Mouse (Mus musculus) limb, embryonic 10.5 days (tissue): ENCODE data around the gene Abhd14b. TPM values are rescaled to one million over a fixed set of nuclear protein-coding genes. Genes with fewer than 3 reads are reported as not detected.
"Not testable (repeated sequence)": the region's sequence is repeated elsewhere in the genome, so short reads cannot be mapped to it uniquely, and the experiment has no call there.

Experiments used
- DNase-seq: peaks from one replicate; pipeline ENCODE4 v3.0.0-alpha.2; 2017; ENCODE audit warnings: low spot score
- H3K27ac ChIP-seq: fragments of 300-500 bp; sonication (generic); 2 replicates; pipeline ENCODE4 v1.5.1; 2016; ENCODE audit warnings: mild to moderate bottlenecking
- H3K27me3 ChIP-seq: fragments of 300-500 bp; sonication (generic); 2 replicates; pipeline ENCODE4 v1.6.1; 2016; ENCODE audit warnings: low read depth, mild to moderate bottlenecking; ENCODE audit not compliant: poor library complexity, severe bottlenecking
- H3K36me3 ChIP-seq: fragments of 300-500 bp; sonication (generic); 2 replicates; pipeline ENCODE4 v1.6.1; 2016; ENCODE audit warnings: mild to moderate bottlenecking, moderate library complexity
- H3K4me1 ChIP-seq: fragments of 300-500 bp; sonication (generic); 2 replicates; pipeline ENCODE4 v1.6.1; 2016
- H3K4me3 ChIP-seq: fragments of 300-500 bp; sonication (generic); 2 replicates; pipeline ENCODE4 v1.5.1; 2016; ENCODE audit warnings: mild to moderate bottlenecking, moderate library complexity
- H3K9me3 ChIP-seq: fragments of 300-500 bp; sonication (generic); replicated peaks from 2 replicates; pipeline ENCODE4 v1.6.1; 2016; ENCODE audit warnings: mild to moderate bottlenecking
- WGBS: fragments of 180-500 bp; shearing (Covaris S2); methylation state at CpG from one replicate; pipeline ENCODE4 v1.1.7; 2016; 5-methylcytosine and 5-hydroxymethylcytosine counted together
- polyA plus RNA-seq: library from polyadenylated mRNA; unstranded; fragments of >200 nt; fragmentation: Nextera tagmentation; extraction: Ambion mirVana; gene quantifications from 2 replicates; pipeline ENCODE4 v1.2.1, GENCODE M21; 2016

Abhd14b gene
- polyA plus RNA-seq, 1 experiment from 2014 or later = 7.6 TPM

DNA sequence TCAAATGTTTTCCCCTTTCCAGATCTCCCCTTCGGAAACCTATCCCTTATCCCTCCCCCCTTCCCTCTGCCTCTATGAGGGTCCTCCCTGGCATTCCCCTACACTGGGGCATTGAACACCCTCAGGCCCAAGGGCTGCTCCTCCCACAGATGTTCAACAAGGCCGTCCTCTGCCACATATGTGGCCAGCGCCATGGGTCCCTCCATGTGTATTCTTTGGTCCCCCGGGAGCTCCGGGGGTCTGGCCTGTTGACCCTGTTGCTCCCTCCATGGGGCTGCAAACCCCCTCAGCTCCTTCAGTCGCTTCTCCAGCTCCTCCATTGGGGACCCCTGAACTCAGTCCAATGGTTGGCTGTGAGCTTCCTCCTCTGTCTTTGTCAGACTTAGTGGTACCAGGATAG is 40.3 kb downstream of the Abhd14b start:
- DNase-seq, H3K27ac ChIP-seq, H3K27me3 ChIP-seq, H3K4me3 ChIP-seq, H3K4me1 ChIP-seq, H3K9me3 ChIP-seq: not testable (repeated sequence)
- WGBS = 90% methylated on average over 6 of the region's 6 CpGs
- peaks cover 40% of the 10 kb centered on the region for H3K36me3 ChIP-seq

DNA sequence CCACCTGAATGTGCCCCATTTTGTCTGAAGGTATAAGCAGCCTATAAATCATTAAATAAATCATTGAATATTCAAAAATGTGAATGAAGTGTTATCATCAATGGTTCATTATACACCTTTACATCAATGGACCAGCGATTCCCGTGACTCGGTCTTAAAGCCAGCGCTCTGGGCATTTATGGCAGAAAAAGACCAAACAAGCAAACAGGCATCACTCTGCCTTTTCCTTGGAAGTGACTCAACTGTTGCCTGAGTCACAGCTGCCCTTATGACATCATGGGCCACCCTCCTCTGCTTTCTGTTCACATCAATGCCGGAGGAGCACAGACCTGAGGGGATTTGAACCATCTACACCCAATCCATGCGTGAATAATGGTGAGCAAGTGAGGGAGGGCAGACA is 52.4 kb downstream of the Abhd14b start, which contains the start of gene Iqcf1:
Gene Iqcf1 (plus strand): TSS at position 301 of the 400 bp plus-strand sequence.
- Histone ChIP-seq H3K36me3 (no peaks in the 10 kb centered on the region), H3K4me3 (no peak within 1 kb of the TSS)
- WGBS = 94% methylated on average over 6 of the region's 6 CpGs

DNA sequence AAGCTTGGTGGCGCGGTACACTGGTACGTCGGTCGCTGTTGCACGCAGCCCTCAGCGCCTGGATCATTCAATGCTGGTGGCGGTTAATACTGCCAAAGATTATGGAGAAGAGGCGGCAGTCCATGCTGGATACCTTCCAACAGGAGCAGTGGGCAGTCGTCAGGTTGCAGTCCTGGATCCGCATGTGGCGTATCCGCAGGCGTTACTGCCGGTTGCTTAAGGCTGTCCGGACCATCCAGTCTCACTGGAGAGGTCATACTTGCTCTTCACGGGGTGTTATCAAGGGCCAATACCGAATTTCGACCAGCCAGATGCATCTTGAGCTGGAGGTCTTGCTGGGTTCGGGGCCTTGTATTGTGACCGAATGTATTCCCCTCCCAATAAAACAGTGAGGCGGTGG is 54.6 kb downstream of the Abhd14b start:
- no peak overlapping the region for H3K27ac ChIP-seq
- 89% methylated on average over 22 of the region's 22 CpGs for WGBS
- no peaks in the 10 kb centered on the region for H3K27me3 ChIP-seq
- no peak for DNase-seq
- no peak overlapping the region for H3K4me3 ChIP-seq
- H3K9me3 ChIP-seq = no peaks in the 10 kb centered on the region
- no peaks in the 10 kb centered on the region for H3K4me1 ChIP-seq
- no peaks in the 10 kb centered on the region for H3K36me3 ChIP-seq

More for the DNA sequence above, 52.4 kb downstream of the Abhd14b start, which contains the start of gene Iqcf1:
- no peaks in the 10 kb centered on the region for H3K9me3 ChIP-seq
- no peaks in the 10 kb centered on the region for H3K4me1 ChIP-seq
- no peaks in the 10 kb centered on the region for H3K27me3 ChIP-seq
- DNase-seq = no peak
- H3K27ac ChIP-seq = no peak within 1 kb of the TSS

Other genes starting within 250 kb of the Abhd14b start
- gene Ppm1m, start 247.7 kb upstream of the Abhd14b start, polyA plus RNA-seq = 53.1 and 57.5 TPM in 2 replicates
- 75.1 and 76.6 TPM in 2 replicates for gene Twf2, start 244.4 kb upstream of the Abhd14b start, polyA plus RNA-seq
- not detected in 2 replicates for gene Tlr9, start 224.9 kb upstream of the Abhd14b start, polyA plus RNA-seq
- 62.8 and 77.9 TPM in 2 replicates for gene Alas1, start 198.8 kb upstream of the Abhd14b start, polyA plus RNA-seq
- 42.9 and 43.9 TPM in 2 replicates for gene Poc1a, start 166.4 kb upstream of the Abhd14b start, polyA plus RNA-seq
- 43.1 and 44.9 TPM in 2 replicates for gene Dusp7, start 78.8 kb upstream of the Abhd14b start, polyA plus RNA-seq
- 1,033 and 1,267 TPM in 2 replicates for gene Rpl29, start 18.0 kb upstream of the Abhd14b start, polyA plus RNA-seq
- gene Acy1, start 9.1 kb upstream of the Abhd14b start, polyA plus RNA-seq = 49.4 and 52.8 TPM in 2 replicates
- gene Abhd14a, start 219 bp downstream of the Abhd14b start, polyA plus RNA-seq = 45.0 and 46.9 TPM in 2 replicates
- 275 and 316 TPM in 2 replicates for gene Pcbp4, start 5.8 kb downstream of the Abhd14b start, polyA plus RNA-seq
- gene Gpr62, start 18.5 kb downstream of the Abhd14b start, polyA plus RNA-seq = 0.16 and 0.59 TPM in 2 replicates
- 81.6 and 110 TPM in 2 replicates for gene Rrp9, start 28.5 kb downstream of the Abhd14b start, polyA plus RNA-seq
- 1.9 and 2.3 TPM in 2 replicates for gene Parp3, start 29.5 kb downstream of the Abhd14b start, polyA plus RNA-seq
- not detected in 2 replicates for gene Iqcf1, start 52.5 kb downstream of the Abhd14b start, polyA plus RNA-seq
- gene Iqcf5, start 67.1 kb downstream of the Abhd14b start, polyA plus RNA-seq = not detected in 2 replicates
- not detected in 2 replicates for gene Iqcf3, start 114.2 kb downstream of the Abhd14b start, polyA plus RNA-seq
- gene Iqcf4, start 123.5 kb downstream of the Abhd14b start, polyA plus RNA-seq = not detected in 2 replicates
- gene Iqcf6, start 179.1 kb downstream of the Abhd14b start, polyA plus RNA-seq = not detected in 2 replicates
- gene Grm2, start 208.6 kb downstream of the Abhd14b start, polyA plus RNA-seq = not detected in 2 replicates
- gene Tex264, start 238.5 kb downstream of the Abhd14b start, polyA plus RNA-seq = 22.9 and 32.1 TPM in 2 replicates